Mouse (Mus musculus) liver, embryonic 14.5 days (tissue): ENCODE data around the gene Kalrn. TPM values are rescaled to one million over a fixed set of nuclear protein-coding genes. Genes with fewer than 3 reads are reported as not detected.

Experiments
- ATAC-seq: fragments of 200-750 bp; cut with Nextera tagmentation; 2 replicates; pipeline ENCODE4 v1.8.0; 2017; ENCODE audit warnings: moderate number of reproducible peaks, mild to moderate bottlenecking, moderate library complexity; ENCODE audit not compliant: insufficient read depth
- DNase-seq, 3 experiments: peaks; one replicate each; pipeline ENCODE4 v3.0.0-alpha.2; 2012 to 2013; ENCODE audit warnings: low read depth in 3 of 3, low spot score in 3 of 3
- H3K27ac ChIP-seq: fragments of 300-500 bp; sonication (generic); 2 replicates; pipeline ENCODE4 v1.5.1; 2014; ENCODE audit warnings: moderate library complexity, mild to moderate bottlenecking, control low read depth, inconsistent platforms
- H3K27me3 ChIP-seq: fragments of 300-500 bp; sonication (generic); 2 replicates; pipeline ENCODE4 v1.6.1; 2014; ENCODE audit warnings: mild to moderate bottlenecking, low read length, moderate library complexity; ENCODE audit not compliant: control insufficient read depth, insufficient read depth
- H3K36me3 ChIP-seq: fragments of 300-500 bp; sonication (generic); replicated peaks from 2 replicates; pipeline ENCODE4 v1.6.1; 2014; ENCODE audit warnings: low read depth; ENCODE audit not compliant: control insufficient read depth, insufficient read depth
- H3K4me1 ChIP-seq, 2 experiments: fragments of 200-500 bp in 1 of 2; fragments of 300-500 bp in 1 of 2; sonication (generic) in 1 of 2; replicated peaks; 2 replicates each; pipeline ENCODE4 v1.6.1; 2012 to 2014; ENCODE audit warnings: antibody characterized with exemption in 1 of 2, inconsistent platforms in 1 of 2, low read length in 1 of 2; ENCODE audit not compliant: control insufficient read depth in 2 of 2, insufficient read depth in 2 of 2
- H3K4me2 ChIP-seq: fragments of 300-500 bp; sonication (generic); 2 replicates; pipeline ENCODE4 v1.6.1; 2014; ENCODE audit warnings: low read depth, mild to moderate bottlenecking, control low read depth, moderate library complexity
- H3K4me3 ChIP-seq, 2 experiments: fragments of 200-500 bp in 1 of 2; fragments of 300-500 bp in 1 of 2; sonication (generic) in 1 of 2; 2 replicates each; pipeline ENCODE4 v1.5.1; 2012 to 2014; ENCODE audit warnings: low read depth in 2 of 2, low read length in 2 of 2, mild to moderate bottlenecking in 2 of 2, control low read depth in 1 of 2, inconsistent platforms in 1 of 2, moderate library complexity in 1 of 2; ENCODE audit not compliant: insufficient read depth in 1 of 2
- H3K9ac ChIP-seq: fragments of 300-500 bp; sonication (generic); replicated peaks from 2 replicates; pipeline ENCODE4 v1.6.1; 2014; ENCODE audit warnings: mild to moderate bottlenecking, control low read depth, moderate library complexity
- H3K9me3 ChIP-seq: fragments of 300-500 bp; sonication (generic); 2 replicates; pipeline ENCODE4 v1.6.1; 2016; ENCODE audit warnings: low read length, mixed read lengths; ENCODE audit not compliant: control insufficient read depth
- CTCF ChIP-seq: IDR thresholded peaks from 2 replicates; pipeline ENCODE4 v1.5.1; 2016; ENCODE audit warnings: antibody characterized with exemption, low read depth, control low read depth
- EP300 ChIP-seq: IDR thresholded peaks from 2 replicates; pipeline ENCODE4 v1.6.1; 2016; ENCODE audit warnings: antibody characterized with exemption, low read depth
- WGBS: fragments of 180-500 bp; shearing (Covaris S2); extraction: QIAGEN DNeasy Blood & Tissue Kit; methylation state at CpG from one replicate; pipeline ENCODE4 v1.1.7; 2014; ENCODE audit not compliant: insufficient replicate concordance; 5-methylcytosine and 5-hydroxymethylcytosine counted together
- polyA plus RNA-seq, 2 experiments: library from polyadenylated mRNA; depleted of rRNA in 1 of 2; stranded (reverse) in 1 of 2; unstranded in 1 of 2; fragments of >200 nt; fragmentation: Nextera tagmentation in 1 of 2; extraction: Ambion mirVana in 1 of 2; gene quantifications; 2 replicates each; pipeline versions ENCODE4 v1.2.1 to v1.2.3; 2012 to 2014

Kalrn gene
- polyA plus RNA-seq, 2 experiments = 7.2 to 8.5 TPM

DNA sequence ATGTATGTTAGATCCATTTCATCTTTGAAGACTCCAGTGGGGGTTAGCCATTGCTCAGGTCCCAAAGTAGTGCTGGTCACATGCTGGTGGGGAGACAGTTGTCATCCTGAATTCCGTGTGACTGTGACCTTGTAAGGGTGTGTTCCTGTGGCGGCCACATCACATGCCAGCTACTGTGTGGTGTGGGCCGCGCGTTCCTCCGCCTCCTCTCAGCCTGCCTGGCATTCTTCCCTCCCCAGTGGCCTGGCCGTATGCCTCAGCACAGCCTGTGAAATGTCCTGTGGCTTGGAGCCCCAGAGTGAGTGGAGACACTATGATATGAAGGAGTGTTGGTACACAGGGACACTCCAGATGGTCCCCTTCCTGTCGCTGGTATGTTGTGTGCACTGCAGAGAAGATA lies 635.8 kb downstream of the Kalrn start:
- no peak for DNase-seq
- no peaks in the 10 kb centered on the region for H3K36me3 ChIP-seq
- TF ChIP-seq EP300 (no peak), CTCF (no peak)
- 51% methylated on average over 8 of the region's 8 CpGs for WGBS
- ATAC-seq = no peak
- no peak overlapping the region for H3K9ac ChIP-seq
- H3K27ac ChIP-seq = no peak overlapping the region
- no peak overlapping the region for H3K4me3 ChIP-seq
- peaks cover 0 to 5% of the 10 kb centered on the region in 2 experiments; a peak in 1 of 4 replicates for H3K4me1 ChIP-seq
- H3K27me3 ChIP-seq = no peaks in the 10 kb centered on the region
- no peak overlapping the region for H3K4me2 ChIP-seq
- no peaks in the 10 kb centered on the region for H3K9me3 ChIP-seq

DNA sequence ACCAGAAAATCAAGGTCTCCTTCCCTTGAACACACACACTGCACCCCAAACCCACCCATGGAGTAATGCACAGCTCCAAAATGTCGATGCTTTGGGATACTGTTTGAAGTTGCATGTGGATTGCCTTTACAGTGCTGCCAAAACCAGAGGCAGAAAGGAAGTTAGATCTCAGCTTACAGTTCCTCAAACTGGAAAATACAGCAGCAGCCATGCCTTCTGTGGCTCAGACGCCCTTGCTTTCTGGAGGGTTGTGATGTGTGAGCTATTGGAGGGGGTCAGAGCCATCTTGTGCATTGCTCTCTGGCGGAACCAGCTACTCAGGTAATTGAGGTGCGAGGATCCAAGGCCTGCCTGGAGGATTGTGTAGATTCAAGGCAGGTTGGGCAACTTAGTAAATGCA lies 636.4 kb downstream of the Kalrn start:
- Histone ChIP-seq H3K9ac (no peak overlapping the region), H3K4me2 (no peak overlapping the region), H3K36me3 (no peaks in the 10 kb centered on the region), H3K4me3 (no peak overlapping the region), H3K4me1 (peaks cover 0 to 6% of the 10 kb centered on the region in 2 experiments; a peak in 1 of 4 replicates), H3K27me3 (no peaks in the 10 kb centered on the region), H3K9me3 (no peaks in the 10 kb centered on the region), H3K27ac (no peak overlapping the region)
- WGBS = 40% methylated on average over 4 of the region's 4 CpGs
- DNase-seq = no peak
- ATAC-seq = no peak
- TF ChIP-seq CTCF (no peak), EP300 (no peak)

DNA sequence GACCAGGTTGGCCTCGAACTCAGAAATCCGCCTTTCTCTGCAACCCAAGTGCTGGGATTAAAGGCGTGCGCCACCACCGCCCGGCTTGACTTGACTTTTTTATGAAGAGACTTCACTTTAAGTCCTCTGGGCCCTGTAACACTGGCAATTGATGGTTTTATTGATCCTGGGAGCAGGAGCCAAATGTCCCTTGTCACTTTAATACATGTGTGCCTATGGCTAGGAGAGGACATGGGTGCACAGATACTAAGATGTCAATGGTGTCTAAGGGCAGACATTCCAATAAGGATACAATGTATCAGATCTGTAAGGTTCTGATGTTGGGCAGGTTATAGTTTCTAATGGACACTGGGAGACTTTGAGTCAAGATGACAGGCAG lies 637.9 kb downstream of the Kalrn start:
- H3K9me3 ChIP-seq = no peaks in the 10 kb centered on the region
- no peaks in the 10 kb centered on the region for H3K36me3 ChIP-seq
- ATAC-seq (no peak), DNase-seq (no peak)
- peaks cover 0 to 6% of the 10 kb centered on the region in 2 experiments; a peak in 1 of 4 replicates for H3K4me1 ChIP-seq
- no peaks in the 10 kb centered on the region for H3K27me3 ChIP-seq
- H3K9ac ChIP-seq = no peak overlapping the region
- no peak overlapping the region for H3K27ac ChIP-seq
- WGBS = 83% methylated on average over 6 of the region's 6 CpGs
- no peak overlapping the region for H3K4me3 ChIP-seq
- no peak overlapping the region for H3K4me2 ChIP-seq
- TF ChIP-seq CTCF = no peak
- TF ChIP-seq EP300 = no peak

DNA sequence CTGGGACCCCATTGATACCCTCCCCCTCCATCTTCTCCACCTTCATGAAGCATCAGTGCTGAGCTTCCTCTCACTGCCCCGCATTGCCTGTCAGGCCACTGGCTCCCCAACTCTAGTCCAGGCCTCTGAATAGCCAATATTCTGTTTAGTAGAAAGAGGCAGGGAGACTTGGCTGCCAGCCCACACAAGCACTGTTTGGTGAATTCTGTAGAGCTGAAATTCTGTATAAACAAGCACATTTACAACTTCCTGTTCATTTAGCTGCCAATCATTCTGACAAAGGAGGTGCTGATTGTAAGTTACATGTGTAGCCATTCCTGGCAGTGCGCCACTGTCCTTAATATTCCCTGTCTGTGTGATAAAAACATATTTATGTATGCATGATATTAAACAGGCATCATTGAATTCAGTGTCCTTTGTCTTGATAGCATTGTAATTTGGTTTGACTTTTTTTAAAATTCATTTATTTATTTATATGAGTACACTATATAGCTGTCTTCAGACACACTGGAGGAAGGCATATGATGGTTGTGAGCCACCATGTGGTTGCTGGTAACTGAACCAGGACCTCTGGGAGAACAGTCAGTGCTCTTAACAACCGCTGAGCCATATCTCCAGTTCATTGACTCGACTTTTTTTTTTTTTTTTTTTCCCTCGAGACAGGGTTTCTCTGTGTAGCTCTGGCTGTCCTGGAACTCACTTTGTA lies 638.5 kb downstream of the Kalrn start:
- no peaks in the 10 kb centered on the region for H3K27me3 ChIP-seq
- no peak overlapping the region for H3K4me2 ChIP-seq
- no peaks in the 10 kb centered on the region for H3K9me3 ChIP-seq
- TF ChIP-seq CTCF (no peak), EP300 (no peak)
- no peaks in the 10 kb centered on the region for H3K36me3 ChIP-seq
- H3K4me1 ChIP-seq = peaks cover 0 to 6% of the 10 kb centered on the region in 2 experiments; a peak in 1 of 4 replicates
- no peak overlapping the region for H3K9ac ChIP-seq
- no peak overlapping the region for H3K27ac ChIP-seq
- 43% methylated on average over 5 of the region's 5 CpGs for WGBS
- no peak overlapping the region for H3K4me3 ChIP-seq
- no peak for DNase-seq
- ATAC-seq = no peak

DNA sequence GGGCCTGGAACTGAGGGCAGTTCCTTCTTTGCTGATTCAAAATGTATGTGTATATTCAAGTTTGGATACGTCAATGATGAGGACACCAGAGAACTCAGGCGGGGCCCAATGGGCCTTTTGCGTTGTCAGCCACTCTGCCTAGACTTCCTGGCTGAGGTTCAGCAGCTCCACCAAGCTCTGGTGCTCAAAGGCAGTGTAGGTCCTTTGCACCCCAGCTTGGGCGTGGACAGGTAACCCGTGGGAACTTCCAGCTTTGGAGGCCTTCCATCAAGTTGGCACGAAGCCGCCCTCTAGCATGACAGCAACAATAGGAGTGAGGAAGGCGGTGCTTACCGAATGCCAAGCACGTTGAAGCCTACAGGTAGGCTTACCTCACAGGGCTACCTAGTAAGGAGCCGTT lies 639.9 kb downstream of the Kalrn start:
- H3K4me3 ChIP-seq = no peak overlapping the region
- peaks cover 0 to 12% of the 10 kb centered on the region in 2 experiments; a peak in 1 of 4 replicates for H3K4me1 ChIP-seq
- no peaks in the 10 kb centered on the region for H3K9me3 ChIP-seq
- no peak overlapping the region for H3K27ac ChIP-seq
- TF ChIP-seq EP300 (no peak), CTCF (no peak)
- H3K27me3 ChIP-seq = no peaks in the 10 kb centered on the region
- no peak for ATAC-seq
- H3K9ac ChIP-seq = no peak overlapping the region
- H3K36me3 ChIP-seq = no peaks in the 10 kb centered on the region
- no peak for DNase-seq
- 71% methylated on average over 11 of the region's 11 CpGs for WGBS
- H3K4me2 ChIP-seq = no peak overlapping the region
